In genomic region chr9:106643128-106643527, GRCm38 (mm10) we compare ENCODE assay signal across 9 mouse cellular contexts. TPM values are rescaled to one million over a fixed set of nuclear protein-coding genes. Genes with fewer than 3 reads are reported as not detected.
DNase-seq lines count a peak whose midpoint lies in the region; ATAC-seq lines count a peak whose summit lies in the region.
"Had no signal": no experiment of that assay in that cellular context is flagged by ENCODE, and none has a peak within 500 bp of the region (broad histone marks: within the 10 kb centered on the region; RNA-seq: fewer than 3 reads in every experiment).

No protein-coding gene starts in this region.

- no peak overlapping the region for H3K4me2 ChIP-seq in hindbrain, embryonic 14.5 days (replicated peaks)

- no peak overlapping the region for H3K9ac ChIP-seq in hindbrain, embryonic 14.5 days

- peak; percentile 87 for DNase-seq in heart, adult 11 months
- DNase-seq in heart, postnatal 25 days (ENCODE audit: low spot score): no peak
- peak; percentile 69 for DNase-seq in adrenal gland, adult 8-10 months
- peak; percentile 62 for DNase-seq in embryo, embryonic 11.5 days (ENCODE audit: low read depth, low spot score)
- DNase-seq in hindbrain, embryonic 14.5 days (ENCODE audit: low spot score): peak; percentile 55
- peak; percentile 77 to 79 for DNase-seq in layer of hippocampus, postnatal 36 days
- DNase-seq in spleen, postnatal 14 days (ENCODE audit: low spot score in 2 of 2): peak; percentile 36 to 61

- H3K27ac ChIP-seq in hindbrain, embryonic 14.5 days: no peak overlapping the region

- no peaks in the 10 kb centered on the region for H3K9me3 ChIP-seq in hindbrain, embryonic 14.5 days (ENCODE audit: control insufficient read depth, low read length)

- H3K36me3 ChIP-seq in hindbrain, embryonic 14.5 days (replicated peaks; ENCODE audit: control insufficient read depth, insufficient read depth): no peaks in the 10 kb centered on the region

- intact Hi-C loops in heart, postnatal 25 days (cut with DNase I): no loop called here

- WGBS in hindbrain, embryonic 14.5 days: 30% methylated on average over 7 of the region's 7 CpGs

- ATAC-seq in hindbrain, embryonic 14.5 days (ENCODE audit: low FRiP score): no peak
- peak; percentile 91 for ATAC-seq in megakaryocyte-erythroid progenitor cell, adult 5-6 weeks (replicated peaks; ENCODE audit: low FRiP score, low TSS enrichment, poor library complexity, severe bottlenecking)

- H3K4me3 ChIP-seq in hindbrain, embryonic 14.5 days (replicated peaks; ENCODE audit: low read length): no peak overlapping the region
- H3K4me3 ChIP-seq: myocyte had no signal

- H3K4me1 ChIP-seq in hindbrain, embryonic 14.5 days (replicated peaks; ENCODE audit: control insufficient read depth, insufficient read depth, low read length): no peaks in the 10 kb centered on the region

- no peaks in the 10 kb centered on the region for H3K27me3 ChIP-seq in hindbrain, embryonic 14.5 days (ENCODE audit: control insufficient read depth, insufficient read depth, low read length)

RNA-seq across cellular contexts. Expression of gene Grm2, which starts 12.8 kb away (rescaled TPM):
- not detected for total RNA-seq in heart, postnatal 25 days (2021)
- total RNA-seq in adrenal gland, adult 8-10 months (2022): not detected
- polyA plus RNA-seq in hindbrain, embryonic 14.5 days (2014; fragmentation: Nextera tagmentation; extraction: Ambion mirVana): 8.3 and 9.0 TPM in 2 replicates
- total RNA-seq in layer of hippocampus, postnatal 36 days (2021): 10 to 100 TPM; 64.9 to 80.7 TPM
- not detected in 2 replicates for total RNA-seq in megakaryocyte-erythroid progenitor cell, adult 5-6 weeks (2014; fragmentation: Nextera tagmentation)
- total RNA-seq in megakaryocyte-erythroid progenitor cell, adult 5-6 weeks (2017): not detected in 2 replicates
- polyA plus RNA-seq: myocyte had no signal

RNA-seq across cellular contexts. Expression of gene Iqcf6, which starts 16.7 kb away (rescaled TPM):
- not detected for total RNA-seq in heart, postnatal 25 days (2021)
- not detected for total RNA-seq in adrenal gland, adult 8-10 months (2022)
- not detected in 2 replicates for polyA plus RNA-seq in hindbrain, embryonic 14.5 days (2014; fragmentation: Nextera tagmentation; extraction: Ambion mirVana)
- total RNA-seq in layer of hippocampus, postnatal 36 days (2021): not detected
- not detected in 2 replicates for total RNA-seq in megakaryocyte-erythroid progenitor cell, adult 5-6 weeks (2014; fragmentation: Nextera tagmentation)
- not detected in 2 replicates for total RNA-seq in megakaryocyte-erythroid progenitor cell, adult 5-6 weeks (2017)
- polyA plus RNA-seq: myocyte had no signal

RNA-seq across cellular contexts. Expression of gene Tex264, which starts 42.6 kb away (rescaled TPM):
- 10 to 100 TPM; 41.7 to 44.0 TPM for total RNA-seq in heart, postnatal 25 days (2021)
- 100 to 1,000 TPM; 123 to 161 (median 141) TPM for total RNA-seq in adrenal gland, adult 8-10 months (2022)
- polyA plus RNA-seq in hindbrain, embryonic 14.5 days (2014; fragmentation: Nextera tagmentation; extraction: Ambion mirVana): 65.7 and 77.9 TPM in 2 replicates
- 10 to 100 TPM; 90.6 to 95.8 TPM for total RNA-seq in layer of hippocampus, postnatal 36 days (2021)
- total RNA-seq in megakaryocyte-erythroid progenitor cell, adult 5-6 weeks (2014; fragmentation: Nextera tagmentation): 23.8 and 28.7 TPM in 2 replicates
- 20.9 and 24.1 TPM in 2 replicates for total RNA-seq in megakaryocyte-erythroid progenitor cell, adult 5-6 weeks (2017)

Comparison
In these comparisons a context has a peak if more than half of its experiments do, and no peak if none do; other contexts are left out.
1. RNA of gene Grm2, which starts 12.8 kb away (total RNA-seq): 64.9 to 80.7 TPM in layer of hippocampus, postnatal 36 days; not detected in heart, postnatal 25 days, not detected in adrenal gland, adult 8-10 months and not detected in megakaryocyte-erythroid progenitor cell, adult 5-6 weeks; every median in the first group is over 10 times any median in the second.